Mouse (Mus musculus): ENCODE results near the gene Lonp2. TPM values are rescaled to one million over a fixed set of nuclear protein-coding genes. Genes with fewer than 3 reads are reported as not detected.

Lonp2 gene
- polyA plus RNA-seq (2016; fragmentation: Nextera tagmentation; extraction: Ambion mirVana): 69.9 and 78.1 TPM in 2 replicates

- peak; percentile 99 for ATAC-seq (ENCODE audit: insufficient number of reproducible peaks, low FRiP score)
- under 1% methylated on average over 62 of the region's 62 CpGs for WGBS
These were observed at the start of gene Lonp2 for GRCm38 (mm10) chr8:86623911-86624731. Gene Lonp2 (plus strand): TSS chr8:86624043.

GRCm38 (mm10) chr8:86577547-86577946, 46.3 kb upstream of the Lonp2 start:
- no peaks in the 10 kb centered on the region for H3K27me3 ChIP-seq (replicated peaks)
- no peak overlapping the region for H3K4me3 ChIP-seq
- no peaks in the 10 kb centered on the region for H3K9me3 ChIP-seq (replicated peaks)
- WGBS: 83% methylated on average over 8 of the region's 8 CpGs
- no peak overlapping the region for H3K4me2 ChIP-seq
- H3K4me1 ChIP-seq (replicated peaks): peaks cover 6% of the 10 kb centered on the region
- H3K9ac ChIP-seq: no peak overlapping the region
- no peak for ATAC-seq (ENCODE audit: insufficient number of reproducible peaks, low FRiP score)
- H3K36me3 ChIP-seq: no peaks in the 10 kb centered on the region
- no peak overlapping the region for H3K27ac ChIP-seq (ENCODE audit: poor library complexity, severe bottlenecking)

More at GRCm38 (mm10) chr8:86623911-86624731, at the start of gene Lonp2:
- H3K9me3 ChIP-seq (replicated peaks): no peaks in the 10 kb centered on the region
- no peaks in the 10 kb centered on the region for H3K36me3 ChIP-seq
- no peaks in the 10 kb centered on the region for H3K27me3 ChIP-seq (replicated peaks)
- peak within 1 kb of the TSS; percentile 89 for H3K9ac ChIP-seq
- H3K4me2 ChIP-seq: peak within 1 kb of the TSS; percentile 87
- peaks cover 14% of the 10 kb centered on the region for H3K4me1 ChIP-seq (replicated peaks)
- peak within 1 kb of the TSS; percentile 95 for H3K4me3 ChIP-seq
- H3K27ac ChIP-seq (ENCODE audit: poor library complexity, severe bottlenecking): peak within 1 kb of the TSS; percentile 76

- H3K4me1 ChIP-seq (replicated peaks): peaks cover 6% of the 10 kb centered on the region
- H3K9me3 ChIP-seq (replicated peaks): no peaks in the 10 kb centered on the region
- H3K36me3 ChIP-seq: no peaks in the 10 kb centered on the region
- no peak overlapping the region for H3K4me3 ChIP-seq
- no peak for ATAC-seq (ENCODE audit: insufficient number of reproducible peaks, low FRiP score)
- H3K27ac ChIP-seq (ENCODE audit: poor library complexity, severe bottlenecking): no peak overlapping the region
- H3K9ac ChIP-seq: no peak overlapping the region
- WGBS: 20% methylated on average over 9 of the region's 9 CpGs
- H3K4me2 ChIP-seq: peak overlapping the region; percentile 26; the same call in 1 of the 2 replicates
- no peaks in the 10 kb centered on the region for H3K27me3 ChIP-seq (replicated peaks)
These were observed 45.8 kb upstream of the Lonp2 start for GRCm38 (mm10) chr8:86578076-86578475.

DNA sequence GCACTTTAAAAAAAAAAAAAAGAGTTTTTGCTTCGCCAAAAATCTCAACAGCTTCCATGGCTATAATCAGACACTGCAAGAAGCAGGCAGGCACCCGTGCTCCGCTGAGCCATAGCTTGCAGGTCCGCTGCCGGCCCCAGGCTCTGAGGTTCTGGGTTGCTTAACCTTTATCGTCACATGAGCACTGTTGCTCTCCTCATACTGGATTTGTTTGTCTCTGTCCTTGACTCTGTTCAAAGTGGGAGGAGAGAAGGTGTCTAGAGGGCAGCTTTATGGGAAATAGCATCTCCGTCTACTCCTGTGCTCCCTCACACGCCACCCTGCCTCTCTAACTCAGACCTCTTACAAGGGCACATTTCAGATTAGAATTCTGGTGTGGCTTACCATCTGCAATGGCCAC, 45.1 kb upstream of the Lonp2 start:
- H3K4me2 ChIP-seq: no peak overlapping the region
- no peaks in the 10 kb centered on the region for H3K9me3 ChIP-seq (replicated peaks)
- WGBS: 63% methylated on average over 8 of the region's 8 CpGs
- H3K9ac ChIP-seq: no peak overlapping the region
- H3K4me3 ChIP-seq: no peak overlapping the region
- H3K36me3 ChIP-seq: no peaks in the 10 kb centered on the region
- H3K27ac ChIP-seq (ENCODE audit: poor library complexity, severe bottlenecking): no peak overlapping the region
- no peak for ATAC-seq (ENCODE audit: insufficient number of reproducible peaks, low FRiP score)
- H3K4me1 ChIP-seq (replicated peaks): peaks cover 6% of the 10 kb centered on the region
- H3K27me3 ChIP-seq (replicated peaks): no peaks in the 10 kb centered on the region

DNA sequence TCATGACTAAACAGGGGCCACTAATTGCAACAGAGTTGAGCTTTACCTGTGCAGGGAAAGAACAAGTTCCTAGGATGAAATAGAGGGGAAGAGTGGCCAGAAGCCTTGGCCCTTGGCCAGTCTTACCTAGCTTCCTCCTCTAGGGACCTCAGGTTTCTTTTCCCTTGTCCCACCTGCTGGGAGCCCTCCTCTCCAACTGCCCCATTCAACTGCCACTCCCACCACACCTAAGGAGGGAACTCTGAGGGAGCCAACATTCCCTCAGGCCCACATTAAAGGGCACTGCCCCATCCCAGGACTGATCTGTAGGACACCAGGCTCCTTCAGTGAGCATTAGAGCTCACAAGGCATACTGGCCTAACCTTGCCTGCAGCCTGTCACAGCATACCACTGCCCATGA, 43.4 kb upstream of the Lonp2 start, which contains the start of gene Abcc12:
Abcc12 (minus strand) TSS at position 229 of the 400 bp plus-strand sequence.
- no peak for ATAC-seq (ENCODE audit: insufficient number of reproducible peaks, low FRiP score)
- Histone ChIP-seq H3K9ac (no peak within 1 kb of the TSS), H3K27me3 (replicated peaks) (no peaks in the 10 kb centered on the region), H3K4me2 (no peak within 1 kb of the TSS), H3K4me1 (replicated peaks) (peaks cover 6% of the 10 kb centered on the region), H3K27ac (ENCODE audit: poor library complexity, severe bottlenecking) (no peak within 1 kb of the TSS), H3K36me3 (no peaks in the 10 kb centered on the region), H3K4me3 (no peak within 1 kb of the TSS), H3K9me3 (replicated peaks) (no peaks in the 10 kb centered on the region)

DNA sequence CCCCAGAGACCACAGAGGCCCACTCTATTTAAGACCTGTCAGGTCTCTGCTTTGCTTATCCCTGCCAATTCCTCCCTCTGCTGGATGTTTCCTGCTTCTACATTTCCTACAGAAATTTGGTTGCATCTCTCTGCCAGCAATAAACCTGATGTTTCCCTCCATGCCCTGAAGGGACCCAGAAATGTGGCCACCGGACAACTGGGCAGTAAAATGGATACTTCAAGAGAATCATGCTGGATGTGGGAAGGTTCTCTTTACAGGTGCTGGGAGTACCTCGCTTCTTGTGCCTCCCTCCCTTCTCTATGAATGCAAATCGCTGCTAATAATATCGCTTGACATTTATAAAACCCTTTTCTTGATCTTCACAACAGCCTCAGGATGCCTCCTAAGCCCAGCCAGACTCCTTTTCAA, 41.9 kb upstream of the Lonp2 start:
- H3K4me1 ChIP-seq (replicated peaks): peaks cover 6% of the 10 kb centered on the region
- no peak overlapping the region for H3K4me3 ChIP-seq
- no peak overlapping the region for H3K9ac ChIP-seq
- no peak for ATAC-seq (ENCODE audit: insufficient number of reproducible peaks, low FRiP score)
- no peak overlapping the region for H3K4me2 ChIP-seq
- no peaks in the 10 kb centered on the region for H3K9me3 ChIP-seq (replicated peaks)
- no peak overlapping the region for H3K27ac ChIP-seq (ENCODE audit: poor library complexity, severe bottlenecking)
- H3K36me3 ChIP-seq: no peaks in the 10 kb centered on the region
- WGBS: 76% methylated on average over 4 of the region's 4 CpGs
- no peaks in the 10 kb centered on the region for H3K27me3 ChIP-seq (replicated peaks)

- Histone ChIP-seq H3K27me3 (replicated peaks) (no peaks in the 10 kb centered on the region; the same call in 1 of the 2 replicates), H3K4me1 (replicated peaks) (no peaks in the 10 kb centered on the region), H3K4me2 (peak overlapping the region; percentile 87), H3K4me3 (peak overlapping the region; percentile 57), H3K9me3 (replicated peaks) (no peaks in the 10 kb centered on the region), H3K27ac (ENCODE audit: poor library complexity, severe bottlenecking) (no peak overlapping the region), H3K9ac (no peak overlapping the region; the same call in 1 of the 2 replicates), H3K36me3 (no peaks in the 10 kb centered on the region)
- ATAC-seq (ENCODE audit: insufficient number of reproducible peaks, low FRiP score): 0 out of 2 replicates have a peak, but pooled peaks have one; percentile 36
- WGBS: 6% methylated on average over 11 of the region's 11 CpGs
These were observed 38.7 kb upstream of the Lonp2 start for GRCm38 (mm10) chr8:86585118-86585517.

DNA sequence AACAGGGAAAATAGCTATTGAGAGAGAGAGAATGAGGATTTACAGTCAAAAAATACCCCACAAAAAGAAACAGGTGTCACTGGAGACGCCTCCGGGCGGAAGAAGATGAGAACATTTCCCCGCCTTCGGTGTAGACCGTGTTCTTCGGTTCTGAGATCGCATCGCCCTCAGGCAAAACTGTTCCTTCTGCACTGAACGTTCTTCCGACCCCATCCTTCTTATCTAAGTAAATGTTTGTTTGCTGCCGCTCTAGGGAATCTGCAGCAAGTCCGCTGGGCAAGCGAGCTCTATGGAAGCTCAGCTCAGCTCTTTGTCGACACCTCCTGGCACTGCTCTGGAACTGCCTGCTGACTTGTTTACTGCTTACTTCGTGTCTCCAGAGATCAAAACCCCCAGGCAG, 38.3 kb upstream of the Lonp2 start:
- H3K9me3 ChIP-seq (replicated peaks): no peaks in the 10 kb centered on the region
- WGBS: 3% methylated on average over 16 of the region's 16 CpGs
- peak; percentile 66 for ATAC-seq (ENCODE audit: insufficient number of reproducible peaks, low FRiP score)

GRCm38 (mm10) chr8:86586058-86586457, 37.8 kb upstream of the Lonp2 start:
- no peak overlapping the region for H3K9ac ChIP-seq
- H3K27me3 ChIP-seq (replicated peaks): no peaks in the 10 kb centered on the region; the same call in 1 of the 2 replicates
- H3K36me3 ChIP-seq: no peaks in the 10 kb centered on the region
- no peak overlapping the region for H3K4me3 ChIP-seq
- H3K27ac ChIP-seq (ENCODE audit: poor library complexity, severe bottlenecking): no peak overlapping the region
- H3K9me3 ChIP-seq (replicated peaks): no peaks in the 10 kb centered on the region
- WGBS: 39% methylated on average over 5 of the region's 5 CpGs
- H3K4me2 ChIP-seq: no peak overlapping the region
- no peaks in the 10 kb centered on the region for H3K4me1 ChIP-seq (replicated peaks)
- no peak for ATAC-seq (ENCODE audit: insufficient number of reproducible peaks, low FRiP score)

More for the DNA sequence above, 38.3 kb upstream of the Lonp2 start:
- no peaks in the 10 kb centered on the region; the same call in 1 of the 2 replicates for H3K27me3 ChIP-seq (replicated peaks)
- H3K36me3 ChIP-seq: no peaks in the 10 kb centered on the region
- H3K4me3 ChIP-seq: peak overlapping the region; percentile 57
- H3K4me1 ChIP-seq (replicated peaks): no peaks in the 10 kb centered on the region
- H3K27ac ChIP-seq (ENCODE audit: poor library complexity, severe bottlenecking): no peak overlapping the region
- H3K4me2 ChIP-seq: peak overlapping the region; percentile 87
- peak overlapping the region; percentile 57; the same call in 1 of the 2 replicates for H3K9ac ChIP-seq

DNA sequence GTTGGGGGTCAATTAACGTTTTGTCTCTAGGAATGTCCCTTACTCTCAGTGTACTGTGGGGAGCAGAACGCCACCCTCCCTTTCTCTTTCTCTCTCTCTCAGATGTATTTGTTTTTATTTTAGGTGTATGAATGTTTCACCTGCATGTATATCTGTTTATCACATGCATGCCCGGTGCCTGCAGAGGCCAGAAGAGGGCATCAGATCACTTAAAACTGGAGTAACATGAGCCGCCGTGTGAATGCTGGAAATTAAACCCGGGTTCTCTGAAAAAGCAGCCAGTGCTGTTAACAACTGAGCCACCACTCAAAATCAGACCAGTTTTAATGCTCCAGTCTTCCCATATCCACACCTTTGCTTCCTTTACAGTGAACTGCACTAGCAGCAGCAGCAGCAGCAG, 37.2 kb upstream of the Lonp2 start:
- Histone ChIP-seq H3K36me3 (no peaks in the 10 kb centered on the region), H3K9ac (no peak overlapping the region), H3K27me3 (replicated peaks) (no peaks in the 10 kb centered on the region; the same call in 1 of the 2 replicates), H3K27ac (ENCODE audit: poor library complexity, severe bottlenecking) (no peak overlapping the region), H3K9me3 (replicated peaks) (no peaks in the 10 kb centered on the region), H3K4me3 (no peak overlapping the region), H3K4me2 (no peak overlapping the region), H3K4me1 (replicated peaks) (no peaks in the 10 kb centered on the region)
- no peak for ATAC-seq (ENCODE audit: insufficient number of reproducible peaks, low FRiP score)
- 53% methylated on average over 6 of the region's 6 CpGs for WGBS

- H3K36me3 ChIP-seq: no peaks in the 10 kb centered on the region
These were observed 35.5 kb upstream of the Lonp2 start for GRCm38 (mm10) chr8:86588338-86588737.

More at GRCm38 (mm10) chr8:86588338-86588737, 35.5 kb upstream of the Lonp2 start:
- no peaks in the 10 kb centered on the region for H3K4me1 ChIP-seq (replicated peaks)
- WGBS: 85% methylated on average over 5 of the region's 5 CpGs
- H3K27me3 ChIP-seq (replicated peaks): no peaks in the 10 kb centered on the region; the same call in 1 of the 2 replicates
- H3K9ac ChIP-seq: no peak overlapping the region
- ATAC-seq (ENCODE audit: insufficient number of reproducible peaks, low FRiP score): no peak
- H3K4me2 ChIP-seq: no peak overlapping the region
- H3K4me3 ChIP-seq: no peak overlapping the region
- H3K9me3 ChIP-seq (replicated peaks): no peaks in the 10 kb centered on the region
- H3K27ac ChIP-seq (ENCODE audit: poor library complexity, severe bottlenecking): no peak overlapping the region
